Mouse (Mus musculus) limb, embryonic 11.5 days (tissue): ENCODE data around the gene Vezf1. TPM values are rescaled to one million over a fixed set of nuclear protein-coding genes. Genes with fewer than 3 reads are reported as not detected.

Experiments used
- ATAC-seq: fragments of 200-750 bp; cut with Nextera tagmentation; 2 replicates; pipeline ENCODE4 v1.8.0; 2017; ENCODE audit warnings: low read depth; ENCODE audit not compliant: insufficient number of reproducible peaks, low FRiP score, low TSS enrichment
- DNase-seq: peaks from one replicate; pipeline ENCODE4 v3.0.0-alpha.2; 2015; ENCODE audit warnings: low spot score
- H3K27ac ChIP-seq: fragments of 300-500 bp; sonication (generic); replicated peaks from 2 replicates; pipeline ENCODE4 v1.5.1; 2014; ENCODE audit warnings: low read depth, mild to moderate bottlenecking, low read length
- H3K27me3 ChIP-seq: fragments of 300-500 bp; sonication (generic); 2 replicates; pipeline ENCODE4 v1.6.1; 2014; ENCODE audit warnings: mild to moderate bottlenecking, low read length, mixed read lengths; ENCODE audit not compliant: control insufficient read depth, insufficient read depth
- H3K36me3 ChIP-seq: fragments of 300-500 bp; sonication (generic); 2 replicates; pipeline ENCODE4 v1.6.1; 2014; ENCODE audit warnings: mild to moderate bottlenecking, low read length, moderate library complexity, mixed read lengths; ENCODE audit not compliant: control insufficient read depth, insufficient read depth
- H3K4me1 ChIP-seq: fragments of 300-500 bp; sonication (generic); 2 replicates; pipeline ENCODE4 v1.6.1; 2014; ENCODE audit warnings: low read length, mixed read lengths; ENCODE audit not compliant: control insufficient read depth, insufficient read depth
- H3K4me2 ChIP-seq: fragments of 300-500 bp; sonication (generic); 2 replicates; pipeline ENCODE4 v1.6.1; 2014; ENCODE audit warnings: low read depth, mild to moderate bottlenecking, moderate library complexity; ENCODE audit not compliant: severe bottlenecking
- H3K4me3 ChIP-seq: fragments of 300-500 bp; sonication (generic); 2 replicates; pipeline ENCODE4 v1.5.1; 2014; ENCODE audit warnings: low read depth, low read length
- H3K9ac ChIP-seq: fragments of 300-500 bp; sonication (generic); 2 replicates; pipeline ENCODE4 v1.6.1; 2014; ENCODE audit warnings: mild to moderate bottlenecking, low read length
- H3K9me3 ChIP-seq: fragments of 300-500 bp; sonication (generic); 2 replicates; pipeline ENCODE4 v1.6.1; 2016; ENCODE audit warnings: low read length; ENCODE audit not compliant: control insufficient read depth
- WGBS: fragments of 180-500 bp; shearing (Covaris S2); extraction: QIAGEN DNeasy Blood & Tissue Kit; methylation state at CpG from one replicate; pipeline ENCODE4 v1.1.7; 2014; 5-methylcytosine and 5-hydroxymethylcytosine counted together
- polyA plus RNA-seq: library from polyadenylated mRNA; unstranded; fragments of >200 nt; fragmentation: Nextera tagmentation; extraction: Ambion mirVana; gene quantifications from 2 replicates; pipeline ENCODE4 v1.2.1, GENCODE M21; 2014

Vezf1 gene
- polyA plus RNA-seq, 1 experiment from 2014 or later: 67.5 TPM

GRCm38 (mm10) chr11:88047871-88048531, 20.1 kb upstream of the Vezf1 start:
- Histone ChIP-seq H3K9me3 (no peaks in the 10 kb centered on the region), H3K27ac (peak overlapping the region; percentile 99), H3K9ac (peak overlapping the region; percentile 98), H3K27me3 (no peaks in the 10 kb centered on the region), H3K4me1 (peaks cover 12% of the 10 kb centered on the region), H3K4me2 (peak overlapping the region; percentile 55), H3K4me3 (peak overlapping the region; percentile 100), H3K36me3 (peaks cover 2% of the 10 kb centered on the region; the same call in 1 of the 2 replicates)
- DNase-seq (peak; percentile 80), ATAC-seq (peak; percentile 65; the same call in 1 of the 2 replicates)
- WGBS: under 1% methylated on average over 74 of the region's 76 CpGs

GRCm38 (mm10) chr11:88048961-88049670, 19.0 kb upstream of the Vezf1 start:
- no peaks in the 10 kb centered on the region for H3K27me3 ChIP-seq
- peak overlapping the region; percentile 100 for H3K4me3 ChIP-seq
- ATAC-seq: no peak
- H3K9me3 ChIP-seq: no peaks in the 10 kb centered on the region
- peak overlapping the region; percentile 55 for H3K4me2 ChIP-seq
- H3K9ac ChIP-seq: peak overlapping the region; percentile 98
- H3K4me1 ChIP-seq: peaks cover 12% of the 10 kb centered on the region
- no peak for DNase-seq
- H3K36me3 ChIP-seq: 0 out of 2 replicates have a peak, but pooled peaks cover 2% of the 10 kb centered on the region
- WGBS: 34% methylated on average over 26 of the region's 26 CpGs
- no peak overlapping the region for H3K27ac ChIP-seq

GRCm38 (mm10) chr11:88049732-88050131, 18.3 kb upstream of the Vezf1 start:
- no peaks in the 10 kb centered on the region for H3K9me3 ChIP-seq
- DNase-seq: no peak
- peaks cover 12% of the 10 kb centered on the region for H3K4me1 ChIP-seq
- no peak for ATAC-seq
- H3K27me3 ChIP-seq: no peaks in the 10 kb centered on the region
- H3K36me3 ChIP-seq: 0 out of 2 replicates have a peak, but pooled peaks cover 2% of the 10 kb centered on the region
- H3K9ac ChIP-seq: no peak overlapping the region
- H3K4me2 ChIP-seq: peak overlapping the region; percentile 55
- no peak overlapping the region; the same call in 1 of the 2 replicates for H3K4me3 ChIP-seq
- no peak overlapping the region for H3K27ac ChIP-seq

GRCm38 (mm10) chr11:88052638-88053037, 15.4 kb upstream of the Vezf1 start:
- Histone ChIP-seq H3K27ac (no peak overlapping the region), H3K4me1 (peaks cover 6% of the 10 kb centered on the region), H3K36me3 (0 out of 2 replicates have a peak, but pooled peaks cover 2% of the 10 kb centered on the region), H3K9me3 (no peaks in the 10 kb centered on the region), H3K4me2 (no peak overlapping the region), H3K27me3 (no peaks in the 10 kb centered on the region), H3K9ac (no peak overlapping the region), H3K4me3 (no peak overlapping the region)
- DNase-seq: no peak
- 86% methylated on average over 4 of the region's 4 CpGs for WGBS
- ATAC-seq: no peak

GRCm38 (mm10) chr11:88053821-88054220, 14.3 kb upstream of the Vezf1 start:
- 66% methylated on average over 3 of the region's 3 CpGs for WGBS
- Histone ChIP-seq H3K9ac (no peak overlapping the region), H3K4me1 (peaks cover 6% of the 10 kb centered on the region), H3K9me3 (no peaks in the 10 kb centered on the region), H3K27me3 (no peaks in the 10 kb centered on the region), H3K27ac (no peak overlapping the region), H3K4me2 (no peak overlapping the region), H3K36me3 (0 out of 2 replicates have a peak, but pooled peaks cover 2% of the 10 kb centered on the region), H3K4me3 (no peak overlapping the region)
- ATAC-seq (no peak), DNase-seq (no peak)

GRCm38 (mm10) chr11:88054589-88054988, 13.5 kb upstream of the Vezf1 start:
- WGBS: 87% methylated on average over 1 of the region's 1 CpGs
- ATAC-seq (peak; percentile 40; the same call in 1 of the 2 replicates), DNase-seq (peak; percentile 74)
- Histone ChIP-seq H3K9me3 (no peaks in the 10 kb centered on the region), H3K9ac (no peak overlapping the region), H3K27me3 (no peaks in the 10 kb centered on the region), H3K4me2 (no peak overlapping the region), H3K27ac (no peak overlapping the region), H3K4me1 (peaks cover 3% of the 10 kb centered on the region; the same call in 1 of the 2 replicates), H3K36me3 (no peaks in the 10 kb centered on the region), H3K4me3 (no peak overlapping the region)

- WGBS: 86% methylated on average over 2 of the region's 2 CpGs
- Histone ChIP-seq H3K4me3 (no peak overlapping the region), H3K36me3 (no peaks in the 10 kb centered on the region), H3K27ac (no peak overlapping the region), H3K9me3 (no peaks in the 10 kb centered on the region), H3K27me3 (no peaks in the 10 kb centered on the region), H3K4me1 (no peaks in the 10 kb centered on the region), H3K4me2 (no peak overlapping the region), H3K9ac (no peak overlapping the region)
- ATAC-seq (no peak), DNase-seq (no peak)
Measured at GRCm38 (mm10) chr11:88055777-88056176, 12.3 kb upstream of the Vezf1 start.

GRCm38 (mm10) chr11:88057788-88058187, 10.3 kb upstream of the Vezf1 start:
- ATAC-seq (no peak), DNase-seq (no peak)
- H3K27me3 ChIP-seq: no peaks in the 10 kb centered on the region
- no peaks in the 10 kb centered on the region for H3K9me3 ChIP-seq
- no peaks in the 10 kb centered on the region for H3K36me3 ChIP-seq
- no peak overlapping the region for H3K9ac ChIP-seq
- no peak overlapping the region for H3K4me2 ChIP-seq
- no peak overlapping the region for H3K27ac ChIP-seq
- H3K4me1 ChIP-seq: no peaks in the 10 kb centered on the region
- 82% methylated on average over 2 of the region's 2 CpGs for WGBS
- no peak overlapping the region for H3K4me3 ChIP-seq
